Comparison of ENCODE assay signal across 8 mouse cellular contexts in the genomic region with DNA sequence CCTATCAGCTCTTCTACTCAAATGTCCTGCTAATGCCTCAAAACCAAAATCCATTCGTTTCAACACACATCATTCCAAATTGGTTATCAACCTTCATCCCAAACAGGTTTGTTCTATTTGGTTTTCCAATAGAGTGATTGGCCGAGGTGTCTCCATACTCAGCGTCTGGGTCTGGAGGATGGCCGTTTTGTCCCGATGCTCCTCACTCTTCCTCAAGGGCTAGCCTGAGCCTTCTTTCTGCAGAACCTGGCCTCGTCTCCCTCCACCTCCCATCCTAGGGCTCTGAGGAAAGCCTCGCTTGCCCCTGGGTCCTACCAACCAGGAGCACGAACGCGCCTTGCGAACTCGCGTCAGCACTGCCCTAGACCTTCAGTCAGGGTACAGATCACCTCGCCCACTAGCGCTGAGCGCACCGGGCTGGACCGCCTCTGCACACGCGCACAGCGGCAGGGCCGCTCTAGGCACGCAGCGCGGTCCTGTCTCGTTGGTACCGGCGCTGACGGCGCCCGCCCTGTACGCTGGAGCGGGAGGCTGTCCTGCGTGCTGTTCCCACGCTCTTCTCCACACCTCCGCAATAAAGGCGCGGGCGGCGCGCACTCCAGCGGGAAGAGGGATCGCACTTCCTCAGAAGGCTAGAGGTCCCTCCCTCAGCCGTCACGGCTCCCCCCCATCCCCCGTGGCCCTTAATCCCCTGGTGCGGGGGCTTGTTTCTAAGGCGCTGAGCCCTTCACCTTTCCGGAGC.
DNase-seq lines count a peak whose midpoint lies in the region; ATAC-seq and TF ChIP-seq lines count a peak whose summit lies in the region.

No protein-coding gene starts in this region.

- no peaks in the 10 kb centered on the region for H3K9me3 ChIP-seq in heart, embryonic 15.5 days (replicated peaks)
- H3K9me3 ChIP-seq in liver, embryonic 14.5 days (ENCODE audit: control insufficient read depth, low read length) = no peaks in the 10 kb centered on the region
- H3K9me3 ChIP-seq in neural tube, embryonic 11.5 days (ENCODE audit: control insufficient read depth, low read length) = no peaks in the 10 kb centered on the region
- no peaks in the 10 kb centered on the region for H3K9me3 ChIP-seq in stomach, postnatal 0 days (ENCODE audit: control insufficient read depth, low read length)

- H3K27ac ChIP-seq in heart, embryonic 15.5 days = peak overlapping the region; percentile 66
- peak overlapping the region; percentile 19 for H3K27ac ChIP-seq in liver, embryonic 14.5 days
- H3K27ac ChIP-seq in neural tube, embryonic 11.5 days (ENCODE audit: low read depth, low read length) = 0 out of 2 replicates have a peak overlapping the region, but pooled peaks have one; percentile 35
- H3K27ac ChIP-seq in stomach, postnatal 0 days (replicated peaks) = peak overlapping the region; percentile 14

- no peaks in the 10 kb centered on the region for H3K36me3 ChIP-seq in heart, embryonic 15.5 days
- no peaks in the 10 kb centered on the region for H3K36me3 ChIP-seq in liver, embryonic 14.5 days (replicated peaks; ENCODE audit: control insufficient read depth, insufficient read depth, low read depth)
- no peaks in the 10 kb centered on the region for H3K36me3 ChIP-seq in neural tube, embryonic 11.5 days (ENCODE audit: control insufficient read depth, insufficient read depth, low read length)
- H3K36me3 ChIP-seq in stomach, postnatal 0 days (ENCODE audit: control insufficient read depth, insufficient read depth, low read length) = no peaks in the 10 kb centered on the region

- ATAC-seq in CD4-positive, CD25-positive, alpha-beta regulatory T cell, adult 4 months = peak; percentile 95
- peak; percentile 99 for ATAC-seq in heart, embryonic 15.5 days (replicated peaks; ENCODE audit: insufficient number of reproducible peaks, insufficient read depth, low FRiP score, low read depth)
- ATAC-seq in liver, embryonic 14.5 days (ENCODE audit: insufficient read depth) = peak; percentile 100
- peak; percentile 98 for ATAC-seq in neural tube, embryonic 11.5 days (ENCODE audit: insufficient read depth, low FRiP score, low TSS enrichment)
- peak; percentile 99 for ATAC-seq in stomach, postnatal 0 days (ENCODE audit: low FRiP score, low TSS enrichment)

- peak overlapping the region; percentile 82 for H3K4me2 ChIP-seq in heart, embryonic 15.5 days
- peak overlapping the region; percentile 92 for H3K4me2 ChIP-seq in liver, embryonic 14.5 days (ENCODE audit: low read depth)
- peak overlapping the region; percentile 64 for H3K4me2 ChIP-seq in neural tube, embryonic 11.5 days (ENCODE audit: low read depth)
- peak overlapping the region; percentile 88 for H3K4me2 ChIP-seq in stomach, postnatal 0 days (replicated peaks; ENCODE audit: low read depth)

- H3K4me3 ChIP-seq in heart, embryonic 15.5 days = peak overlapping the region; percentile 79
- peak overlapping the region; percentile 72 to 74 for H3K4me3 ChIP-seq in liver, embryonic 14.5 days (ENCODE audit: insufficient read depth in 1 of 2, low read depth in 2 of 2, low read length in 2 of 2)
- H3K4me3 ChIP-seq in neural tube, embryonic 11.5 days (ENCODE audit: low read depth, low read length) = peak overlapping the region; percentile 61
- H3K4me3 ChIP-seq in stomach, postnatal 0 days (ENCODE audit: low read depth, low read length) = peak overlapping the region; percentile 53

- H3K9ac ChIP-seq in heart, embryonic 15.5 days = peak overlapping the region; percentile 86
- peak overlapping the region; percentile 78 for H3K9ac ChIP-seq in liver, embryonic 14.5 days (replicated peaks)
- peak overlapping the region; percentile 63 for H3K9ac ChIP-seq in neural tube, embryonic 11.5 days (ENCODE audit: low read length)
- H3K9ac ChIP-seq in stomach, postnatal 0 days (ENCODE audit: low read length) = peak overlapping the region; percentile 56

- peak; percentile 34; the same call in 1 of the 2 replicates for TF ChIP-seq CTCF in liver, embryonic 14.5 days (IDR thresholded peaks at IDR 0.05; ENCODE audit: low read depth)
- peak; percentile 24; the same call in 1 of the 2 replicates for TF ChIP-seq CTCF in stomach, postnatal 0 days (IDR thresholded peaks at IDR 0.05; ENCODE audit: low read depth)

- under 1% methylated on average over 49 of the region's 49 CpGs for WGBS in heart, embryonic 15.5 days
- 1% methylated on average over 49 of the region's 49 CpGs for WGBS in liver, embryonic 14.5 days (ENCODE audit: insufficient replicate concordance)
- under 1% methylated on average over 49 of the region's 49 CpGs for WGBS in neural tube, embryonic 11.5 days
- under 1% methylated on average over 49 of the region's 49 CpGs for WGBS in stomach, postnatal 0 days

- no peak for TF ChIP-seq EP300 in liver, embryonic 14.5 days (IDR thresholded peaks at IDR 0.05; ENCODE audit: low read depth)
- TF ChIP-seq EP300 in stomach, postnatal 0 days (optimal IDR thresholded peaks at IDR 0.05) = no peak

- DNase-seq in c-Kit-negative CD71-positive TER-119-positive erythroid progenitor cells, embryonic 14.5 days (ENCODE audit: low read depth, low spot score) = peak; percentile 73
- peak; percentile 81 for DNase-seq in fibroblast of lung, adult 2 months (ENCODE audit: low read depth)
- peak; percentile 85 to 95 for DNase-seq in kidney, postnatal 25 days
- peak; percentile 71 to 77 (median 75) for DNase-seq in liver, embryonic 14.5 days (ENCODE audit: low read depth in 3 of 3, low spot score in 3 of 3)
- DNase-seq in neural tube, embryonic 11.5 days (ENCODE audit: low spot score) = peak; percentile 93
- peak; percentile 91 for DNase-seq in stomach, postnatal 0 days (ENCODE audit: low spot score)

- H3K4me1 ChIP-seq in heart, embryonic 15.5 days (replicated peaks) = peaks cover 8% of the 10 kb centered on the region; the same call in 1 of the 2 replicates
- peaks cover 3 to 12% of the 10 kb centered on the region in 2 experiments; a peak in 3 of 4 replicates for H3K4me1 ChIP-seq in liver, embryonic 14.5 days (replicated peaks; ENCODE audit: control insufficient read depth in 2 of 2, insufficient read depth in 2 of 2, low read length in 1 of 2)
- no peaks in the 10 kb centered on the region for H3K4me1 ChIP-seq in neural tube, embryonic 11.5 days (ENCODE audit: control insufficient read depth, insufficient read depth, low read length)
- no peaks in the 10 kb centered on the region for H3K4me1 ChIP-seq in stomach, postnatal 0 days (replicated peaks; ENCODE audit: control insufficient read depth, insufficient read depth)

- no peaks in the 10 kb centered on the region for H3K27me3 ChIP-seq in heart, embryonic 15.5 days
- no peaks in the 10 kb centered on the region for H3K27me3 ChIP-seq in liver, embryonic 14.5 days (ENCODE audit: control insufficient read depth, insufficient read depth, low read length)
- no peaks in the 10 kb centered on the region for H3K27me3 ChIP-seq in neural tube, embryonic 11.5 days (ENCODE audit: control insufficient read depth, insufficient read depth, low read length)
- H3K27me3 ChIP-seq in stomach, postnatal 0 days (ENCODE audit: control insufficient read depth, insufficient read depth, low read length) = no peaks in the 10 kb centered on the region

Comparison
In these comparisons a context has a peak if more than half of its experiments do, and no peak if none do; other contexts are left out.
1. Peak in every context shown above with its lines: DNase-seq, ATAC-seq, H3K4me3 ChIP-seq and H3K27ac ChIP-seq.
2. H3K27ac ChIP-seq: peak in every context shown above with its lines; median percentile 66 in heart, embryonic 15.5 days; 35 in neural tube, embryonic 11.5 days; 19 in liver, embryonic 14.5 days; 14 in stomach, postnatal 0 days.